Mouse (Mus musculus): ENCODE results near the gene Zranb1.

GRCm38 (mm10) chr7:132894841-132895555 lies 35.9 kb upstream of the Zranb1 start:
- no peak for TF ChIP-seq CTCF (conservative IDR thresholded peaks at IDR 0.05 in 1 of 2, IDR thresholded peaks at IDR 0.05 in 1 of 2; ENCODE audit: low read depth in 2 of 2, low read length in 2 of 2)
- no peak for TF ChIP-seq POLR2A (IDR thresholded peaks at IDR 0.05; ENCODE audit: low read depth, low read length)
- TF ChIP-seq ZNF384 (IDR thresholded peaks at IDR 0.05; ENCODE audit: low read depth, low read length): no peak
- TF ChIP-seq TCF12 (IDR thresholded peaks at IDR 0.05; ENCODE audit: low read depth, low read length): no peak
- TF ChIP-seq CHD2 (IDR thresholded peaks at IDR 0.05; ENCODE audit: low read length): no peak
- no peak for TF ChIP-seq USF1 (IDR thresholded peaks at IDR 0.05; ENCODE audit: low read depth, low read length)
- no peak for TF ChIP-seq EP300 (IDR thresholded peaks at IDR 0.05; ENCODE audit: low read length)
- TF ChIP-seq SIN3A (IDR thresholded peaks at IDR 0.05; ENCODE audit: low read length): no peak
- no peak for TF ChIP-seq MAX (IDR thresholded peaks at IDR 0.05; ENCODE audit: low read length)
- TF ChIP-seq NRF1 (IDR thresholded peaks at IDR 0.05; ENCODE audit: low read depth, low read length): no peak
- TF ChIP-seq ETS1 (conservative IDR thresholded peaks at IDR 0.05; ENCODE audit: low read depth, low read length): no peak
- TF ChIP-seq MAFK (IDR thresholded peaks at IDR 0.05; ENCODE audit: insufficient replicate concordance, low read length): no peak
- no peak for TF ChIP-seq SMC3 (IDR thresholded peaks at IDR 0.05; ENCODE audit: low read depth, low read length)
- TF ChIP-seq USF2 (conservative IDR thresholded peaks at IDR 0.05; ENCODE audit: low read depth, low read length): no peak
